Mouse (Mus musculus) heart, postnatal 36 days (tissue): ENCODE measurements at regions not wholly inside any gene's neighbourhood (a gene's known extent, or its start where the extent isn't known, plus 50 kb on each side); places are given as distances from the start of the nearest gene placed in this dataset.

Experiments
- DNase-seq, 2 experiments: peaks; one replicate each; pipeline ENCODE4 v3.0.0; 2021 to 2022
- intact Hi-C: fragments of 180-260 bp; cut with DNase I; formaldehyde crosslinking; loops from one replicate; pipeline ENCODE4 v1.15.1; 2025

GRCm38 (mm10) chr12:30647511-30647910, 63.3 kb downstream of the Tmem18 start:
- intact Hi-C loops: no loop called here

GRCm38 (mm10) chr12:30651506-30651905, 67.3 kb downstream of the Tmem18 start:
- no peak for DNase-seq
- intact Hi-C loops: no loop called here

More at GRCm38 (mm10) chr12:30647511-30647910, 63.3 kb downstream of the Tmem18 start:
- DNase-seq: no peak

- intact Hi-C loops: no loop called here
These were observed 70.3 kb downstream of the Tmem18 start for GRCm38 (mm10) chr12:30654347-30655075.

DNA sequence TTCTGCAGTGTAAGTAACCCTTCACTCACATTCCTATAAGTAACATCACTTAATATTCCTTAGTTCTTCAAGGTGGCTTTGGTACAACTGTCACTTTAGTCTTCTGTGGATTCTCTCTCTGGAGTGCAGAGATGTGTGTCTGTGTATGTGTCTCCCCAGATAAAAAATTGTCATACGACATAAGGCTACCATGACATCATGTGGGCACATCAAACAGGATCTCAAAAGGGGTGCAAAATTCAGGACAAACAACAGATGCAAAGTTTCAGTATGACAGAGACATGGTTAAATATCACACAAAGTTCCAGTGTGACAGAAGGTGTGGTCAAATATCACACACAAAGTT, 70.8 kb downstream of the Tmem18 start:
- intact Hi-C loops: no loop called here
- no peak for DNase-seq

More at GRCm38 (mm10) chr12:30654347-30655075, 70.3 kb downstream of the Tmem18 start:
- DNase-seq: no peak

GRCm38 (mm10) chr12:30678826-30679225, 94.6 kb downstream of the Tmem18 start:
- no peak for DNase-seq
- intact Hi-C loops: no loop called here

DNA sequence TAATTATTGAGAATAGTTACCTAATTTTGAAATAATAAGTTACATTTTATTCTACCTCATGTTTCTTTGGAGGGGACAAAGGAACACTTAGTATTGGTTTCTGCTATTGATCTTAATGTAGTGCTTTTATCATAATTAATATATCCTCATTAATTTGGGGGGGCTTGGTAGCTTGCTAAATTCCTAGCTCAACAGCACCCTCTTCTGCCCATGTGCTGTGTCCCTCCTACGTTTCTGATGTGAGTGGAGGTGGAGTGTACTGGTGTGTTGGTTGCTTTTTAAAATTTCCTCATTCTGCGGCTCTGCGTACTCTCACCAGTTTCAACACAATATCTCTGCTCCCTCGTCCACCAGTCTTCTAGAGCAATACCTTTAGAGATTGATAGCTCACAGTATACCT, 105.8 kb downstream of the Tmem18 start:
- DNase-seq: no peak
- intact Hi-C loops: loop anchor here (5.0 kb wide), 1 partner anchor 93 kb away; no protein-coding TSS in a partner anchor

- intact Hi-C loops: loop anchor here (5.0 kb wide), 1 partner anchor 96 kb away; no protein-coding TSS in a partner anchor
These were observed 109.3 kb downstream of the Tmem18 start for GRCm38 (mm10) chr12:30693540-30693939.

DNA sequence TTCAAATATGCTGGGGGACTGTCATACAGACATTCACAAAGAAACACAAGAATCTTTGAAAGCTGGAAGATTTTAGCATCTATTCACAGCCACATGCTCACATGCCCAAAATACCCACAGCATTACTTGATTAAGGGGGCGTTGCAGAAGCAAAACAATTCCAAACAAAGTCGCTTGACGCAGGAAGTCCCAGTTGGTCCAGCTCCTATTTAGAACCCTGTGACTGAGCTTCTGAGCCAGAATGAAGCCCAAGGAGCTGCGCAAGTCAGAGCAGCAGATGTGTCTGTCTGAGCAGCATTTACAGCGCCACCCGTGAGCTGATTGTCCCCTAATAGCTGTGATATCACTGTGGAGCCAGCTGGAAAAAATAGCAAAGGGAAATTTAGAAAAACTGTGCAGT, 114.0 kb downstream of the Tmem18 start:
- intact Hi-C loops: no loop called here
- DNase-seq: no peak

More at GRCm38 (mm10) chr12:30693540-30693939, 109.3 kb downstream of the Tmem18 start:
- DNase-seq: no peak

DNA sequence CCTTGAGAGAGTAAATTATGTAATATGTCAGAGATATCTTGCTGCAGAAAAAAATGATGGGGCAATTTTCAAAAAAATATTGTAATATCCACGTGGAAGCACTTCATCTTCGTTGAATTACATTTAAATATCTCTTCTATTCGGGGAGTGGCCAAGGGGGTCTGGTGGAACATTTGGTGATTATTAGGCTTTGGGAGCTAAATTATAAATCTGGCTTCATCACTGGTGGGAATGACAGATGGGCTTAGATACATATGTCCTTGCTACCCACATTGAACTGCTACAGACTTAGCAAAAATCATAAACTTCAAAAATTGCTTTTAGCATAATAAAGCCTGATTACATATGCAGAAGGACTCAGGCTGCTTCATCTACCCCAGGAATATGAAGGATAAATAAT, 119.5 kb downstream of the Tmem18 start:
- no peak for DNase-seq
- intact Hi-C loops: no loop called here

GRCm38 (mm10) chr12:30707271-30707670, 123.0 kb downstream of the Tmem18 start:
- no peak for DNase-seq
- intact Hi-C loops: no loop called here

DNA sequence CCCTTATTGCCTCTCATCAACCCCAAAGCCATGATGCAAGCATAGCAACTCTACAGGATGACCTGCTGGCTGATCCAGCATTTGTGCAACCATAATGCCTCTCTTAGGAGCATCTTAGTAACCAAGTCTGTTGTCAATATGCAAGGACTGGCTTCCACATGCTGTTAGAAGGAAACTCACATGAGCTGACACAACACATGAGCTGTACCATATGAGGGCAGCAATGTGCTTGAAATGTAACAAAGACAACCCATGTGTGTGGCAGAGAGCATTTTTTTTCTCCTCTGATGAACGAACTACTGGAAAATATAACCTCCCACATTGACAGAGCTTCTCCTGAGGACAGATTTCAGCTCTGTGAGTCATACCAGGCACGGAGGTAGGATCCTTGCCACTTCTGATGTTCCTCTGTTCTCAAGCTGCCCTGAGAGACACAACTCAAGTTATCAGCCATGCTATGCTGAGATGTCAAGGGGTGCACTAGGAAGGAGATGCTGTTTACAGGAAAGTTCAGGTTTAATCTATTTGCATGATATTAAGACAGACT, 124.5 kb downstream of the Tmem18 start:
- no peak for DNase-seq
- intact Hi-C loops: no loop called here

DNA sequence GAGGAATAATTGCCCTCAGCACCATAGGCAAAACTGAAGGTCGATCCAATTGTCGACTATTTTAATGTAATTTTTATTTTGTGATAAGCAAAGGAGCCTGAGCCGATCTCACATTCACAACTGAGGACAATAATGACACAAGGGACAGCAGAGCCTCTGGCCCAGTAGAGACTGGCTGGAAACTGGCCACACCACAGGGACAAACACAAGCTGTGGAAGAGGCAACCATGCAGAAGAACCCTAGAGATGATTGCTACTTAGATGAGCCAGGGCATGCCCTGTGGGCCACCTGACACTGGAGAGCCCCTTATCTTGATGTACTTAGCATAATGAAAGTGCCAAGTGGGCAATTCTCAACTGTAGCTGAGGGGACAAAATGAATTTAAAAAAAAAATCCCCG, 126.3 kb downstream of the Tmem18 start:
- no peak for DNase-seq
- intact Hi-C loops: no loop called here

DNA sequence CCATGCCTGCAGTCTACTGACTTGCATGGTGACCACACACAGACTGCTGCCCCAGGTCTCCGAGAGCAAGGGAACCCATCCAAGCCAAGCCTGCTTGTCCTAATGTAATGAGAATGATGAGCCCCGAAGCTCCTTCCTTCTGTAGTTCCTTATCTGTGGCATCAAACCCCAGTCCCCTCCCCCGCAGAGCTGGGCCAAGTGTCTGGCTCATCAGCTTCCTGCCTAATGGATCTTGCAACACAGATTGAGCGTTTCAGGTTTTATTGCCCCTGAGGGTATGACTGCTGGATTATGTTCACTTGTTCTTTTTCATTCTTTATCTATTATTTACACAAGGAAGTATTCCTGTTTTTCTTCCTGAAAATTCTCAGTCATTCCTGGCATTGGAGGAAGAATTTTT, 142.5 kb downstream of the Tmem18 start:
- intact Hi-C loops: no loop called here
- DNase-seq: no peak

- no peak for DNase-seq
- intact Hi-C loops: no loop called here
These were observed 145.2 kb downstream of the Tmem18 start for GRCm38 (mm10) chr12:30729437-30729836.

- no peak for DNase-seq
- intact Hi-C loops: no loop called here
These were observed 116.5 kb upstream of the Alkal2 start for GRCm38 (mm10) chr12:30767621-30768020.

- DNase-seq: no peak
- intact Hi-C loops: no loop called here
These were observed 90.8 kb upstream of the Alkal2 start for GRCm38 (mm10) chr12:30793371-30793770.

DNA sequence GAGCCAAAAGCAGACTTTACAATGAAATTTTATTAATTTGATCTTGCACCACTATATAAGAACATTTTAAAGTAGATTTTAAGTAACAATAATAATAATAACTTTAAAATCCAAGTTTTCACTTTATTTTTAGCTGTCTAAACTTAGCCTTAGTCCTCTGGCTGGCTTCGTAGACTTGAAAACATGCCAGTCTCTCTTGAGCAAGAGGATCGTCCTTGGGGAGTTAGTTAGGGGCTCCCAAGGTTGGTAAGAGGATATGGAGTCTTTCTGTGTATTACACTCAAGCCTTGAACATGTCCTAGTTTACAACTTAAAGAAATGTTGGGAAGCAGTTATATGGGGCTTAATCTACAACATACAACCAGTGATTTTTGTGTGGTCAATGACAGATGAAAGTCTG, 68.0 kb upstream of the Alkal2 start:
- peak; percentile 5 to 11 for DNase-seq
- intact Hi-C loops: no loop called here

DNA sequence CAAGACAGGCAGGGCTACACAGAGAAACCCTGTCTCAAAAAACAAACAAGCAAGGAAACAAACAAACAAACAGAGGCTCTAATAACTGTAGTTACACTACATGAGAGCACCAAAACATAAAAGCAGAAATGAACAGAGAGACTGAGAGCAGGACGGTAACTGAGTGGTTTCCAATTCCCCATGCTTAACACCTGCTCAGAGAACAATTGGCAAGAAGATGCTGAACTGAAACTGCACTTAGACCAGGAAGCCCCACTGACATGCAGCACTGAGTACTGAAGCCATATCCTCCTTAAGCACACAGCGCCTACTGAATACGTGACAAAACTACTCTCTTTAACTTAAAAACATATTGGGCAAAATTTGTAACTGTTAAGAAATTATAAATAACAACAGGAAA, 52.7 kb upstream of the Alkal2 start:
- intact Hi-C loops: no loop called here
- no peak for DNase-seq
